Mouse (Mus musculus) liver, embryonic 15.5 days (tissue): ENCODE measurements around the gene Cldn9. TPM values are rescaled to one million over a fixed set of nuclear protein-coding genes. Genes with fewer than 3 reads are reported as not detected.

Experiments
- ATAC-seq: fragments of 200-750 bp; cut with Nextera tagmentation; 2 replicates; pipeline ENCODE4 v1.8.0; 2017; ENCODE audit warnings: moderate number of reproducible peaks, mild to moderate bottlenecking, moderate library complexity; ENCODE audit not compliant: insufficient read depth
- H3K27ac ChIP-seq: fragments of 300-500 bp; sonication (generic); replicated peaks from 2 replicates; pipeline ENCODE4 v1.5.1; 2015; ENCODE audit warnings: mild to moderate bottlenecking, inconsistent platforms
- H3K27me3 ChIP-seq: fragments of 300-500 bp; sonication (generic); 2 replicates; pipeline ENCODE4 v1.6.1; 2015; ENCODE audit warnings: mild to moderate bottlenecking, inconsistent platforms
- H3K36me3 ChIP-seq: fragments of 300-500 bp; sonication (generic); replicated peaks from 2 replicates; pipeline ENCODE4 v1.6.1; 2015; ENCODE audit warnings: moderate library complexity, mild to moderate bottlenecking, inconsistent platforms
- H3K4me1 ChIP-seq: fragments of 300-500 bp; sonication (generic); replicated peaks from 2 replicates; pipeline ENCODE4 v1.6.1; 2015; ENCODE audit warnings: inconsistent platforms
- H3K4me2 ChIP-seq: fragments of 300-500 bp; sonication (generic); 2 replicates; pipeline ENCODE4 v1.6.1; 2015; ENCODE audit warnings: moderate library complexity, mild to moderate bottlenecking, inconsistent platforms
- H3K4me3 ChIP-seq: fragments of 300-500 bp; sonication (generic); replicated peaks from 2 replicates; pipeline ENCODE4 v1.5.1; 2015; ENCODE audit warnings: mild to moderate bottlenecking, inconsistent platforms
- H3K9ac ChIP-seq: fragments of 300-500 bp; sonication (generic); 2 replicates; pipeline ENCODE4 v1.6.1; 2015; ENCODE audit warnings: moderate library complexity, mild to moderate bottlenecking, inconsistent platforms
- H3K9me3 ChIP-seq: fragments of 300-500 bp; sonication (generic); replicated peaks from 2 replicates; pipeline ENCODE4 v1.6.1; 2016; ENCODE audit warnings: inconsistent platforms
- WGBS: fragments of 180-500 bp; shearing (Covaris S2); methylation state at CpG from one replicate; pipeline ENCODE4 v1.1.7; 2015; ENCODE audit warnings: mixed read lengths; ENCODE audit not compliant: insufficient replicate concordance; 5-methylcytosine and 5-hydroxymethylcytosine counted together
- polyA plus RNA-seq: library from polyadenylated mRNA; unstranded; fragments of >200 nt; fragmentation: Nextera tagmentation; extraction: Ambion mirVana; gene quantifications from 2 replicates; pipeline ENCODE4 v1.2.1, GENCODE M21; 2015

The Cldn9 gene
- polyA plus RNA-seq, 1 experiment from 2014 or later, result not detected

DNA sequence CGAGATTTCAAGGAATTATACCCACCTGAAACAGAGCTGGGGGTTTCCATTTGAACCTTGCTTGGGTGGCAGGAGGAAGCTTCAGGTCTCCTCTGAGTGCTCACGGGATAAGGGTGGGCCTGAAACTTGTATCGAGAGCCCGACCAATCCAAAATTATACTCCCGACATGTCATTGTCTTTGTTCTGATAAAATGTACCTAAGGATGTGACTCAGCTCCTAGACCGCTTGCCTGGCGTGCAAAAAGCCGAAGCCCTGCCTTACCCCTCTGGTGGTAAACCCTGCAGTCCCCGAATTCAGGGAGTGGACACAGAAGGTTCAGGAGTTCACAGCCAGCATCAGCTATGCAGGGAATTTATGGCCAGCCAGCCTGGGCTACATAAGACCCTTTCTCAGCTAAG is 3.5 kb downstream of the Cldn9 start:
- ATAC-seq, result no peak
- Histone ChIP-seq H3K27ac (no peak overlapping the region), H3K4me3 (no peak overlapping the region), H3K9ac (no peak overlapping the region), H3K36me3 (no peaks in the 10 kb centered on the region), H3K27me3 (peaks cover 100% of the 10 kb centered on the region), H3K4me2 (no peak overlapping the region), H3K4me1 (peaks cover 31% of the 10 kb centered on the region), H3K9me3 (no peaks in the 10 kb centered on the region)
- 36% methylated on average over 9 of the region's 9 CpGs for WGBS

DNA sequence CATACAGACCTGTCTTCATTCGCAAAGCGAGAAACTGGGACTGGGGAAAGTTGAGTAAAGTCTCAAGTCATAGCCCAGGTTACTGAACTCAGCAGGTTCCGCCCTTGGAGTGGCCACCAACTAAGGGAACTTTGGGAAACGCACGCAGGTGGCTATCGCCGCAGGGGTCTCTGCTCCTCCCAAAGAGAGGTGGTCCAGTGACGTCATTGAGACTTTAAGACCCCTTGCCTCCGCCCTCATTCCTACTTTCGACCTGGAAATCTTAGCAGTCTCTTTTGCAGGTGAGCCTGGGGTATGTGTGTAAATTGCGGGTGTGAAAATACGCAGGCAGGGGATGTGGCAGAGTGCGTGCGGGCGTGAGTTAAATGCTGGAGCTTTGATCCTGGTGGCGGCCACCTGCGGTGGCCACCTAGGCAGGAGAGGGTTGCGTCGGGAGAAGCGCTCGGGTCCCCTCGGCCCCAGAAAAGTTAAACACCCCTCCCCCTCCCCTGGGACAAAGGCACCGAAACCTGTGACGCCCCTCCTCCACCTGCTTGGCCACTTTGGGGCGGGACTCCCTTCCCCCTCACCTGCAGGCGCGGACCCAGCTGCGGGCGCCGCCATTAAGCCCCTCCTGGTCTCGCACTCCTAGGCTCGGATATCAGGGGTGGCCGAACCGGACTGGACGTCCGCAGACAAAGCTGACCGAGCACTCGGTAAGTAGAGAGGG is 4.5 kb downstream of the Cldn9 start, which contains the start of gene Cldn6:
Cldn6 (plus strand) TSS at position 123 of the 709 bp plus-strand sequence.
- WGBS, result 6% methylated on average over 38 of the region's 38 CpGs
- peaks cover 42% of the 10 kb centered on the region for H3K4me1 ChIP-seq
- H3K4me2 ChIP-seq, result peak within 1 kb of the TSS; percentile 35
- H3K4me3 ChIP-seq, result no peak within 1 kb of the TSS; the same call in 1 of the 2 replicates
- no peak for ATAC-seq
- no peaks in the 10 kb centered on the region for H3K9me3 ChIP-seq
- H3K36me3 ChIP-seq, result no peaks in the 10 kb centered on the region
- peaks cover 100% of the 10 kb centered on the region for H3K27me3 ChIP-seq
- H3K27ac ChIP-seq, result no peak within 1 kb of the TSS
- no peak within 1 kb of the TSS for H3K9ac ChIP-seq

DNA sequence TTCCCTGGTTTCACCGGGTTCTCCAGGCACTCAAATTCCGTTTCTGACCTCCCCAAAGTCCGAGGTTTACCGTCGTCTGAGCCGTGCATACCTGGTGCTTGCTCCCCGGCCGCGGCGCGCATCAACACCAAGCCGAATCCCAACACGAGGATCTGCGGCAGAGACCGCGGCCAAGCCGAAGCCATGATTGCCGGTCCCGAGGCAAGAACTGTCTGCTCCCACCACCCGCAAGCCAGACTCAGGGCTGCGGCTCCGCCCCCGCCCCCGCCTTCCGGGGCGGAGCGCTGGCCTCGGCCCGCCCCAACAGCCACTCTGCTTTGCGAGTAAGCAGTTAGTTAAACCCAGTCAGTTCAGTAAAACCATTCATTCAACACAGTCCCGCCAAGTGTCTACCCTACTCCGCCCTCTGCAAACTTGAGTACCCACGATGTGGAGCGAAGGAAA is 6.6 kb downstream of the Cldn9 start, which contains the start of gene Tnfrsf12a:
Tnfrsf12a (minus strand) TSS at position 233 of the 444 bp plus-strand sequence.
- H3K36me3 ChIP-seq, result no peaks in the 10 kb centered on the region
- peaks cover 81% of the 10 kb centered on the region for H3K27me3 ChIP-seq
- WGBS, result under 1% methylated on average over 34 of the region's 34 CpGs
- no peaks in the 10 kb centered on the region for H3K9me3 ChIP-seq
- peak; percentile 20; the same call in 1 of the 2 replicates for ATAC-seq
- peak within 1 kb of the TSS; percentile 63 for H3K4me3 ChIP-seq
- peak within 1 kb of the TSS; percentile 92 for H3K4me2 ChIP-seq
- H3K9ac ChIP-seq, result peak within 1 kb of the TSS; percentile 42; the same call in 1 of the 2 replicates
- H3K4me1 ChIP-seq, result peaks cover 55% of the 10 kb centered on the region
- no peak within 1 kb of the TSS for H3K27ac ChIP-seq

DNA sequence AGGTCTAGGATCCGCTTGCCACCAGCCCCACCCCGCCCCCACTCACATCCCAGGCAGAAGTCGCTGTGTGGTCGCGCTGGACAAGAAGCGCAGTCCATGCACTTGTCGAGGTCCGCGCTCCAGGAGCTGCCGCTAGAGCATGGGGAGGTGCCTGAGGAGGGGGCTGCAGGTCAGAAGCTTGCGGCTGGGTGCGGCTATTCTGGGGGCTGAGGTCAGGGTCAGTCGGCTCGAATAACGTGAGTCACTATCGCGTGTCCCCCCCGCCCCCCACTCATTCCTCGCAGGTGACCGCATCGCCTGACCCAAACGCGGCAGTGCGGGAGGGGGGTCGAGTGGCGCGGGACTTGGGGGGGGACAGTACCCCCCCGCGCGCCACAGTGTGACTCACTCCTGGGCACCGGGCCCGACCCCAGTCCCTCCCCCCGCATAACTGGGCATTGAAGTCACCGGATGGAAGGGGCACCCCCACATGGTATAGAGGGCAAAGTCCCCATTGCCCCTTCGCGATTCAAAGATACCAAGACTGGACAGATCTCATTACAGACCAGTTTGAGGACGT is 7.3 kb downstream of the Cldn9 start:
- no peaks in the 10 kb centered on the region for H3K36me3 ChIP-seq
- H3K9me3 ChIP-seq, result no peaks in the 10 kb centered on the region
- no peak overlapping the region for H3K27ac ChIP-seq
- H3K4me1 ChIP-seq, result peaks cover 55% of the 10 kb centered on the region
- WGBS, result under 1% methylated on average over 37 of the region's 37 CpGs
- H3K27me3 ChIP-seq, result peaks cover 74% of the 10 kb centered on the region
- H3K4me3 ChIP-seq, result peak overlapping the region; percentile 63
- peak overlapping the region; percentile 42; the same call in 1 of the 2 replicates for H3K9ac ChIP-seq
- no peak for ATAC-seq
- H3K4me2 ChIP-seq, result peak overlapping the region; percentile 92

DNA sequence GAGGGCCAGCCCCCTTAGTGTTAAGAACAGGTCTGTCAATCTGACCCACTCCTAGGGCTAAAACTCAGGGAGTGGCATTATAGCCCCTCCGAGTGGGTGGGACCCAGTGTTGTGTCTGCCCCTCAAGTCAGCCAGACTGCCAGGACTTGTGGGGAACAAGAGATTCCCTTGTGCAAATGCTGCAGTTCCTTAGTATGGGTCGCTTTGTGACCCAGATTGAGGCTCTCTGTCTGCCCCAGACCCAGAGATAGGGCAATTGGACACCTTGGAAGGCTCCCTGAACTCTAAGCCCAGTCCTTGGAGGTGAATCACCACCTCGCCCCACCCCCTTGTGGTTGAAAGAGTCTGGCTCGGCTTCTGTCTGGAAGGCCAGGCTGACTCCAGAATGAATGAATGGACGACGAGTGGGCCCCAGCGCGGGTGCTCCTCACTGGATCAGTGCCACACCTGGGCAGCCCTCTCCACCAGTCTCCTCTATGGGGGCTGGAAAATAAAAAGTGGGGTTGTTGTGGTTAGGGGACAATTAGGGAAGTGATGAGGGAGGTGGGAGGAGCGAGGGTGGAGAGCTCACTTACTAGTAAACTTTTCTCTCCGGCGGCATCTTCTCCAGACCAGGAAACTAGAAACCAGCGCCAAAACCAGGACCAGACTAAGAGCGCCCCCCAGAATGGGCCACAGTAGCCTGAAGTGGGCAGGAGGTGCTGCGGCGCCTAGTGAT is 8.1 kb downstream of the Cldn9 start:
- Histone ChIP-seq H3K4me1 (peaks cover 55% of the 10 kb centered on the region), H3K4me2 (peak overlapping the region; percentile 92), H3K9me3 (no peaks in the 10 kb centered on the region), H3K36me3 (no peaks in the 10 kb centered on the region), H3K4me3 (peak overlapping the region; percentile 63), H3K9ac (no peak overlapping the region), H3K27me3 (peaks cover 65% of the 10 kb centered on the region), H3K27ac (no peak overlapping the region)
- WGBS, result 13% methylated on average over 15 of the region's 15 CpGs
- no peak for ATAC-seq

DNA sequence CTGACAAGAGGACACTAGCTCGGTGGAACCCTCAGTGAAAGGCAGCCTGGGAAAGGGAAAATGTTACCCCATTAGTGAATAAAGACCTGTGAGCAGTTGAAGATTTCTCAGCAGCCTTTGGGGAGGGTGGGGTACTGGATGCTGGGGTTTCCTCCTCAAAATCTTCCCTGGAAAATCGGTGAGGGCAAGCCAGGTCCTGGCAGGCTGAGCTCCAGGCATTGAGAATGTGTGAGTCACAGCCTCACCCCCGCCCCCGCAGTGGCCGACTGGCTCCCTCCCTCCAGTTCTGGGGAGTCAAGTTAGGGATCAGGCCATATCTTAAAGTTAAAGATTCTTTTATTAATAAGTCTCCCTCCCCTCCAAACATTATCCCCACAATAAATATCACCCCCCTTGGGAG is 8.7 kb downstream of the Cldn9 start:
- H3K27ac ChIP-seq, result no peak overlapping the region
- peaks cover 5% of the 10 kb centered on the region; the same call in 1 of the 2 replicates for H3K36me3 ChIP-seq
- H3K9me3 ChIP-seq, result no peaks in the 10 kb centered on the region
- peaks cover 59% of the 10 kb centered on the region for H3K27me3 ChIP-seq
- 49% methylated on average over 5 of the region's 5 CpGs for WGBS
- no peak for ATAC-seq
- H3K4me2 ChIP-seq, result no peak overlapping the region
- H3K4me1 ChIP-seq, result peaks cover 55% of the 10 kb centered on the region
- no peak overlapping the region; the same call in 1 of the 2 replicates for H3K9ac ChIP-seq
- H3K4me3 ChIP-seq, result peak overlapping the region; percentile 74; the same call in 1 of the 2 replicates

DNA sequence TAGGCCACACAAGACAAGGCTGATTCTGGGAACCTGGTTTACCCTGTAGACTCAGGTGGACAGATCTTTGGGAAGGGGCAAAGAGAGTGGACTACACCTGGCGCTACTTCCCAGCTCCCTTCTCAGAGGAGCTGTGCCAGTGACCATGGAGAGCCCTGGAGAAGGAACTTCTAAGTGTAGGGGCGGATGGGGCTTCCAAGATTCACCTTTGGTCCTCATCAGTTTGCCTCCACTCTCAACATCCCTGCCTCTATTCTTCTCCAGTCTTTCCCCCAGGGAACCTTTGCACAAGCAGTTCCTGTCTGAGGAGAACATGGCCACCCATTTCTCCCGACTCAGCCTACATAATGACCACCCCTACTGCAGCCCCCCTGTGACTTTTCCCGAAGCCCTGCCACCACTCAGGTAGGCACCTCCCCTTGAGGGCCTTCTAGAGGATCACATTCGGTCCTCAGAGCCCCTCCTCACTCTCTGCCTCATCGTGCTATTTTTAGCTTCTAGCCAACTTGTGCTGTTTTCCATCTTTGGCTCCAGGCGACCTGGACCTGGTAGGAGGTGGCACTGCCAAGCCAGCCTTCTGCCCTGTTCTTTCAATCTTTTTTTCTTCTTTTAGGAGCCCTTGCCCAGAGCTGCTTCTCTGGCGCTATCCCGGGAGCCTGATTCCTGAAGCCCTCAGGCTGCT is 9.4 kb downstream of the Cldn9 start:
- peak overlapping the region; percentile 74 for H3K4me3 ChIP-seq
- peaks cover 52% of the 10 kb centered on the region for H3K27me3 ChIP-seq
- WGBS, result 38% methylated on average over 9 of the region's 9 CpGs
- H3K4me2 ChIP-seq, result peak overlapping the region; percentile 81
- H3K27ac ChIP-seq, result no peak overlapping the region; the same call in 1 of the 2 replicates
- peak overlapping the region; percentile 58 for H3K9ac ChIP-seq
- H3K9me3 ChIP-seq, result no peaks in the 10 kb centered on the region
- ATAC-seq, result no peak
- peaks cover 53% of the 10 kb centered on the region for H3K4me1 ChIP-seq
- peaks cover 13% of the 10 kb centered on the region for H3K36me3 ChIP-seq

DNA sequence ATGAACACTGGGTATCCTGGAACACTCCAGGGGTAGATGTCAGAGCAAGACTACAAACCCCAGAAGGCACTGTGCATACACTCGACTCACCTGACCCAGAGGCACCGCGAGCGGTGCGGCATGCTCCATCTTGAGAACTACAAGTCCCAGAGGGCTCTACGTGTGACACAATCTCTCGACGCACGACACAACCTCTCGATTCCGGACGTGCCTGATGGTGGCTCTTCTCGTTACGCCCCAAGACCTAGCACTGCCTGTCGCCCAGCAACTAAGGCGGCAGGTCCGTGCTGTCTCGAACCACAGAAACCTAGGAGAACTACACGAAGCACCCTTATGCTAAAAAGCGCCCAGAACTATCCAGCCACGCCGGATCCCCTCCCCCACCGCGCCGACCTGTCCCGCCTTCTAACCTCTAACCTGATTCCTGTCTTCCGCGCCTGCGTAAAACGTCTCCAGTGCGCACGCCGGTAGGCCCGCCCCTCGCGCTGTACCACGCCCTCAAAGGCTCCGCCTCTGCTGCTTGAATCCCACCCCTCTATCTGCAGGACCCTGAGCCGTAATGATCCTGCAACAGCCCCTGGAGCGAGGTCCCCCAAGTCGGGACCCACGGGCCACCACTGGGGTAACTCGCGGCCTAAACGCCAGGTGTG is 10.3 kb downstream of the Cldn9 start, which contains the start of the genes Hcfc1r1 and Thoc6:
Hcfc1r1 (plus strand) TSS at position 173 of the 650 bp plus-strand sequence.
Thoc6 (minus strand) TSS at position 459 of the 650 bp plus-strand sequence.
- H3K9me3 ChIP-seq, result no peaks in the 10 kb centered on the region
- peak within 1 kb of the TSS; percentile 81 for H3K4me2 ChIP-seq
- H3K4me3 ChIP-seq, result peak within 1 kb of the TSS; percentile 74
- H3K9ac ChIP-seq, result peak within 1 kb of the TSS; percentile 58
- under 1% methylated on average over 45 of the region's 45 CpGs for WGBS
- H3K36me3 ChIP-seq, result peaks cover 21% of the 10 kb centered on the region
- peak within 1 kb of the TSS; percentile 61 for H3K27ac ChIP-seq
- peaks cover 44% of the 10 kb centered on the region for H3K27me3 ChIP-seq
- peak; percentile 95 for ATAC-seq
- peaks cover 51% of the 10 kb centered on the region for H3K4me1 ChIP-seq

DNA sequence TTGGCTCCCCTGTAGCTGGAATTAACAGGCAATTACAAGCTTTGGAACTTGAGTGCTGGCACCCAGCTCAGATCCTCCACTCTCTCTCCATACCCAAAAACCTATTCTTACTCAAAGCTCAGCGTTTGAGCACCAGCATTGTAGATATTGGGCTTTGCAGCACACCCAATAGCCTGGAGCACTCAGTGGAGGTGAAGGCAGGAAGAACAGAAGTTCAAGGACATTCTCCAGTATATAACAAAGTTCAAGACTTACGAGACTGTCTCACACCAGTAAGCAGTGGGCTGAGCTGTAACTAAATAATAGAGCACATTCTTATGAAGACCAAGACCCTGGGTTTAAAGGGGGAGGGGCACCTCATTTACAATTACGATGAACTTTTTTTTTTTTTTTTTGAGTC is 11.1 kb downstream of the Cldn9 start:
- no peak overlapping the region for H3K27ac ChIP-seq
- no peak for ATAC-seq
- H3K4me3 ChIP-seq, result peak overlapping the region; percentile 74
- peak overlapping the region; percentile 81 for H3K4me2 ChIP-seq
- H3K27me3 ChIP-seq, result peaks cover 36% of the 10 kb centered on the region
- peaks cover 48% of the 10 kb centered on the region for H3K4me1 ChIP-seq
- H3K36me3 ChIP-seq, result peaks cover 22% of the 10 kb centered on the region
- H3K9me3 ChIP-seq, result no peaks in the 10 kb centered on the region
- 47% methylated on average over 3 of the region's 3 CpGs for WGBS
- peak overlapping the region; percentile 42; the same call in 1 of the 2 replicates for H3K9ac ChIP-seq

DNA sequence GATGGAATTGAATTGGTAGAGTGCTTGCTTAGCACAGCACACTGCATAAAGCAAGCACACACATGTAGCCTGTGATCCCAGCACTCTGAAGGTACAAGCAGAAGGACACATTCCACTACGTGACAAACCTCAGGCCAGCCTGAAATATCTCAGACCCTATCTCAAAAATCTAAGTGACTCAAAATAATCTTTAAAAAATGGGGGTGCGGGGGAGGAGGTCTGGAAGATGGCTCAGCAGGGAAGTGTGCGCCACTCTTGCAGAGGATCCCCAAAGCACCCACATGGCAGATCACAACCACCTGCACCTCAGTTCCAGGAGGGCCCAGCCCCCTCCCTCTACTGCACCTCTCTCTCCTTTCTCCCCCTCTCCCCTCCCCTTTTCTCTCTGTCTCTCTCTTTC is 12.3 kb downstream of the Cldn9 start:
- Histone ChIP-seq H3K27ac (no peak overlapping the region), H3K4me1 (peaks cover 36% of the 10 kb centered on the region), H3K9ac (no peak overlapping the region), H3K4me3 (no peak overlapping the region), H3K9me3 (no peaks in the 10 kb centered on the region), H3K36me3 (peaks cover 26% of the 10 kb centered on the region), H3K27me3 (peaks cover 23% of the 10 kb centered on the region), H3K4me2 (no peak overlapping the region)
- no peak for ATAC-seq
- WGBS, result 63% methylated on average over 3 of the region's 3 CpGs
